Mouse (Mus musculus): Measurements from ENCODE around the gene Cbr3.

DNA sequence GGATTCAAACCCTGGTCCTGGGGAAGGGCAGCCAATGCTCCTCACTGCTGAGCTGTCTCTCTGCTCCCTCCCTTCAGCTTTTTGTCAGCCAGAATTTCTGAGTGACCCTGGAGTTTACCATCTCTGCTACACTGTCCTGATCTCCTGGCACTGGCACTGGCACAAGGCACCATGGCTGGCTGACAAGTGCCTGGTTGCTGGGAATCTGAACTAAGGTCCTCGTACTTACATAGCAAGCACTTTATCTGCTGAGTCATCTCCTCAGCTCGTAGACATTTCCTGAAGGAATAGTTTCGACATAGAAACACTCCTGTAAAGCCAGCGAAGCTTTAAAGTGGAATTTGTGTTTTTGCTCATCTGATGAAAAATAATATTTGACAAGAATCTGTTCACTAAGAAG lies 39.0 kb upstream of the Cbr3 start:
- TF ChIP-seq CTCF (IDR thresholded peaks at IDR 0.05; ENCODE audit: extremely low read depth, insufficient read depth, insufficient read length, insufficient replicate concordance) = no peak
- no peak for TF ChIP-seq POLR2A (IDR thresholded peaks at IDR 0.05; ENCODE audit: low read depth, low read length)

All from spleen, adult 2 months (tissue).